Mouse (Mus musculus) forebrain, postnatal 0 days (tissue): ENCODE results near the gene Ttc9c. TPM values are rescaled to one million over a fixed set of nuclear protein-coding genes. Genes with fewer than 3 reads are reported as not detected.

Experiments
- ATAC-seq: fragments of 200-750 bp; cut with Nextera tagmentation; 2 replicates; pipeline ENCODE4 v1.8.0; 2017; ENCODE audit warnings: mild to moderate bottlenecking, moderate library complexity
- DNase-seq: peaks from one replicate; pipeline ENCODE4 v3.0.0-alpha.2; 2015
- H3K27ac ChIP-seq: fragments of 300-500 bp; sonication (generic); 2 replicates; pipeline ENCODE4 v1.5.1; 2014; ENCODE audit warnings: low read depth, mild to moderate bottlenecking, antibody characterized with exemption, low read length, moderate library complexity, mixed read lengths
- H3K27me3 ChIP-seq: fragments of 300-500 bp; sonication (generic); 2 replicates; pipeline ENCODE4 v1.6.1; 2014; ENCODE audit warnings: mild to moderate bottlenecking, low read length, mixed read lengths; ENCODE audit not compliant: insufficient read depth
- H3K36me3 ChIP-seq: fragments of 300-500 bp; sonication (generic); 2 replicates; pipeline ENCODE4 v1.6.1; 2014; ENCODE audit warnings: mild to moderate bottlenecking, moderate library complexity; ENCODE audit not compliant: insufficient read depth
- H3K4me1 ChIP-seq: fragments of 300-500 bp; sonication (generic); 2 replicates; pipeline ENCODE4 v1.6.1; 2014; ENCODE audit warnings: antibody characterized with exemption; ENCODE audit not compliant: insufficient read depth
- H3K4me2 ChIP-seq: fragments of 300-500 bp; sonication (generic); 2 replicates; pipeline ENCODE4 v1.6.1; 2014; ENCODE audit warnings: low read depth, mild to moderate bottlenecking, moderate library complexity
- H3K4me3 ChIP-seq: fragments of 300-500 bp; sonication (generic); 2 replicates; pipeline ENCODE4 v1.5.1; 2014; ENCODE audit warnings: low read depth, low read length, mixed read lengths
- H3K9ac ChIP-seq: fragments of 300-500 bp; sonication (generic); 2 replicates; pipeline ENCODE4 v1.6.1; 2014; ENCODE audit warnings: mild to moderate bottlenecking
- H3K9me3 ChIP-seq: fragments of 300-500 bp; sonication (generic); 2 replicates; pipeline ENCODE4 v1.6.1; 2016; ENCODE audit warnings: low read length
- CTCF ChIP-seq: sonication (generic); IDR thresholded peaks from 2 replicates; pipeline ENCODE4 v1.5.1; 2016; ENCODE audit warnings: antibody characterized with exemption, control low read depth, low read depth
- WGBS: fragments of 180-500 bp; shearing (Covaris S2); extraction: QIAGEN DNeasy Blood & Tissue Kit; methylation state at CpG from one replicate; pipeline ENCODE4 v1.1.7; 2014; 5-methylcytosine and 5-hydroxymethylcytosine counted together
- polyA plus RNA-seq: library from polyadenylated mRNA; unstranded; fragments of >200 nt; fragmentation: Nextera tagmentation; extraction: Ambion mirVana; gene quantifications from 2 replicates; pipeline ENCODE4 v1.2.1, GENCODE M21; 2015
- total RNA-seq: library from RNA; depleted of rRNA; stranded (reverse); fragments of >200 nt; gene quantifications from 2 replicates; pipeline ENCODE4 v1.2.3, GENCODE M21; 2014

Ttc9c gene
- total and polyA plus RNA-seq, 2 experiments from 2014 or later = 44.4 to 71.9 TPM

GRCm38 (mm10) chr19:8830664-8831063 lies 11.5 kb upstream of the Ttc9c start:
- no peak overlapping the region for H3K9ac ChIP-seq
- H3K4me2 ChIP-seq = no peak overlapping the region
- H3K27me3 ChIP-seq = no peaks in the 10 kb centered on the region
- no peaks in the 10 kb centered on the region for H3K9me3 ChIP-seq
- TF ChIP-seq CTCF = no peak
- DNase-seq = no peak
- peaks cover 81% of the 10 kb centered on the region for H3K36me3 ChIP-seq
- 69% methylated on average over 8 of the region's 8 CpGs for WGBS
- no peaks in the 10 kb centered on the region for H3K4me1 ChIP-seq
- H3K27ac ChIP-seq = no peak overlapping the region
- H3K4me3 ChIP-seq = no peak overlapping the region
- ATAC-seq = peak; percentile 39; the same call in 1 of the 2 replicates

- DNase-seq = no peak
- Histone ChIP-seq H3K27ac (no peak within 1 kb of the TSS), H3K4me2 (no peak within 1 kb of the TSS), H3K4me1 (no peaks in the 10 kb centered on the region), H3K27me3 (no peaks in the 10 kb centered on the region), H3K4me3 (no peak within 1 kb of the TSS), H3K9me3 (no peaks in the 10 kb centered on the region), H3K9ac (no peak within 1 kb of the TSS), H3K36me3 (peaks cover 89% of the 10 kb centered on the region)
- WGBS = 85% methylated on average over 8 of the region's 8 CpGs
- TF ChIP-seq CTCF = no peak
- no peak for ATAC-seq
Measured at GRCm38 (mm10) chr19:8829660-8830059, 10.5 kb upstream of the Ttc9c start, which contains the start of gene AC129217.1. AC129217.1 (plus strand) TSS chr19:8829773.

GRCm38 (mm10) chr19:8822696-8823095 lies 3.6 kb upstream of the Ttc9c start:
- Histone ChIP-seq H3K27ac (no peak overlapping the region), H3K9ac (peak overlapping the region; percentile 28), H3K27me3 (no peaks in the 10 kb centered on the region), H3K9me3 (no peaks in the 10 kb centered on the region), H3K4me1 (peaks cover 20% of the 10 kb centered on the region), H3K36me3 (peaks cover 40% of the 10 kb centered on the region), H3K4me2 (peak overlapping the region; percentile 88), H3K4me3 (peak overlapping the region; percentile 97)
- DNase-seq (no peak), ATAC-seq (no peak)
- WGBS = 71% methylated on average over 8 of the region's 8 CpGs
- no peak for TF ChIP-seq CTCF

- H3K4me1 ChIP-seq = peaks cover 32% of the 10 kb centered on the region
- no peaks in the 10 kb centered on the region for H3K9me3 ChIP-seq
- under 1% methylated on average over 7 of the region's 7 CpGs for WGBS
- H3K9ac ChIP-seq = peak overlapping the region; percentile 96
- no peaks in the 10 kb centered on the region for H3K27me3 ChIP-seq
- peak overlapping the region; percentile 97 for H3K4me3 ChIP-seq
- peaks cover 26% of the 10 kb centered on the region for H3K36me3 ChIP-seq
- no peak for ATAC-seq
- no peak for DNase-seq
- H3K4me2 ChIP-seq = peak overlapping the region; percentile 88
- no peak overlapping the region for H3K27ac ChIP-seq
- TF ChIP-seq CTCF = no peak
Measured at GRCm38 (mm10) chr19:8821146-8821545, 2.0 kb upstream of the Ttc9c start.

- Histone ChIP-seq H3K27ac (peak overlapping the region; percentile 100), H3K36me3 (peaks cover 21% of the 10 kb centered on the region), H3K4me3 (peak overlapping the region; percentile 97), H3K9ac (peak overlapping the region; percentile 96), H3K9me3 (no peaks in the 10 kb centered on the region), H3K27me3 (no peaks in the 10 kb centered on the region), H3K4me1 (peaks cover 32% of the 10 kb centered on the region), H3K4me2 (peak overlapping the region; percentile 88)
- TF ChIP-seq CTCF = no peak
- DNase-seq = no peak
- no peak for ATAC-seq
- under 1% methylated on average over 47 of the region's 48 CpGs for WGBS
Measured at GRCm38 (mm10) chr19:8820424-8820956, 1.4 kb upstream of the Ttc9c start.

GRCm38 (mm10) chr19:8819596-8820423 lies 677 bp upstream of the Ttc9c start, which contains the start of gene Hnrnpul2:
Hnrnpul2 (plus strand) TSS chr19:8820010.
- ATAC-seq (peak; percentile 93), DNase-seq (peak; percentile 100)
- Histone ChIP-seq H3K4me1 (peaks cover 32% of the 10 kb centered on the region), H3K9me3 (no peaks in the 10 kb centered on the region), H3K27ac (peak within 1 kb of the TSS; percentile 100), H3K4me3 (peak within 1 kb of the TSS; percentile 97), H3K4me2 (peak within 1 kb of the TSS; percentile 88), H3K27me3 (no peaks in the 10 kb centered on the region), H3K36me3 (peaks cover 17% of the 10 kb centered on the region), H3K9ac (peak within 1 kb of the TSS; percentile 96)
- 2% methylated on average over 74 of the region's 83 CpGs for whole genome bisulfite sequencing
- 0 out of 2 replicates have a peak, but pooled peaks have one; percentile 1 for TF ChIP-seq CTCF

- peaks cover 32% of the 10 kb centered on the region for H3K4me1 ChIP-seq
Measured at GRCm38 (mm10) chr19:8818301-8818798, 783 bp downstream of the Ttc9c start.

More at GRCm38 (mm10) chr19:8818301-8818798, 783 bp downstream of the Ttc9c start:
- no peak for TF ChIP-seq CTCF
- Histone ChIP-seq H3K4me3 (peak overlapping the region; percentile 97), H3K9ac (peak overlapping the region; percentile 63), H3K27me3 (no peaks in the 10 kb centered on the region), H3K9me3 (no peaks in the 10 kb centered on the region), H3K4me2 (peak overlapping the region; percentile 88), H3K36me3 (peaks cover 5% of the 10 kb centered on the region), H3K27ac (peak overlapping the region; percentile 100)
- 27% methylated on average over 14 of the region's 14 CpGs for WGBS
- DNase-seq = no peak
- ATAC-seq = no peak
